Mouse (Mus musculus) c-Kit-positive CD71-positive TER-119-negative erythroid progenitor cells, embryonic 14.5 days (primary cell): Measurements from ENCODE around the gene Fbxl7.

Experiments used
- DNase-seq: peaks from one replicate; pipeline ENCODE4 v3.0.0-alpha.2; 2013; ENCODE audit warnings: low read depth

The Fbxl7 gene

DNA sequence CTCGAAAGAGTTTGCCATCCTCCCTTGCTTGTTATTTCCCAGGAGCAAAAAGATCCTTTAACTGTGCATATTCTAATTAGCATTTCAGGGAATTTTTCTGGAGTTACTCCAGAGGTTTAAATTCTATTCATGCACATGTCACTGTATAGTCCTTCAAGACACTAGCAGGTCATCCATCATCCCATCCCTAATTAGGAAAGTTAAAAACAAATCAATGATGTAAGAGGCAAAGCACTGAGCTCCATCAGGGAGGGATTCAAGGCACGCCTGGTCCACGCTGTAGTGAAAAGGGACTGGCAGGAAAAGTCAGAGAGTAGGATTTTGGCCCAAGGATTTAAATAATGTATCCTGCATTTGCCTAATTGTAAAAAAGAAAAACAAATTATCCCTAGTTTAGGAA, 202.3 kb downstream of the Fbxl7 start:
- DNase-seq = no peak

DNA sequence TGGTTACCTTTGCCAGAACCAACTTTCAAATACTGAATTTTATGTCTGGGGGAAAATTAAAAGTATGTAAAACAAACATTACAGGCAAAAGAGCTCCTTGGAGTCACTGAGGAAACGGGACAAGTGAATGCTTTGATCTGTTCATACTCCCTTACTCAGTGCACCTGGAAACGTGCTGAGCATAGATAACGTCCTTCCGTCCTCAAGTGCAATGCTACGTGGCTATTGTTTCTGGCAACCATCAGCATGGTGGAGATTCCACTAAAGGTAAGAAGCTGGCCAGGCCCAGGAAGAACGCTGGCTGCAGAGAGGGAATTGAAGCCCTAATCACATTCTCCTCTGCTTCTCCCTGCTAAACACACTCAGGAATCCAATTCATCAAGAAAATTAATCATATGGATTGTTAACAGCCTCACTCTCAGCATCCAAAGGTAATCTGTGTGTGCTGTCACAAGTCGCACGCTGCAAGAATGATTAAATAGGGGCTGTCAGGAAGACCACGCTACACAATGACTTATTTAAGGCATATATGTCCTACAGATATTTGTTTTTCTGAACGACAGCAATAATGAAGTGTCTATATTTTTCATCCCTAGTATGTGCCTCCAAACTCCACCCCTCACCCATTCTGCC, 206.8 kb downstream of the Fbxl7 start:
- DNase-seq = no peak

DNA sequence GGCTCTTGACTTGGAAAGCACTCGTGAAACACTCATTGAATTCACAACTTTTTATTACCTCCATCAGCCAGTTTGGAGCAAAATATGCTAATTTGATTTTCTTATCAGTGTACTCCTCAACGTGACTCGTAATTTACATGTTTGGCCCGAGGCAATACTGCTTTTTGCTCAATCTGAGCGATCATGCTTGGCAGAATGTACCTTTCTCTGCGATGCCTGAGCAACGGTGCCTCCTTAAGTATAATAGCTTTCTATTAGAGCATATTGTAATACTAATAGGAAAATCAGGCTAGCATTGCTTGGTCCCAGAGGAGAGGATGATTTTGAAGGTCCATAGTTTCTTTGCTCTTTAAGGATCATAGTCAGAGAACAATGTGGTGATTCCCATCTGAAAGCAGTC, 207.7 kb downstream of the Fbxl7 start:
- no peak for DNase-seq

DNA sequence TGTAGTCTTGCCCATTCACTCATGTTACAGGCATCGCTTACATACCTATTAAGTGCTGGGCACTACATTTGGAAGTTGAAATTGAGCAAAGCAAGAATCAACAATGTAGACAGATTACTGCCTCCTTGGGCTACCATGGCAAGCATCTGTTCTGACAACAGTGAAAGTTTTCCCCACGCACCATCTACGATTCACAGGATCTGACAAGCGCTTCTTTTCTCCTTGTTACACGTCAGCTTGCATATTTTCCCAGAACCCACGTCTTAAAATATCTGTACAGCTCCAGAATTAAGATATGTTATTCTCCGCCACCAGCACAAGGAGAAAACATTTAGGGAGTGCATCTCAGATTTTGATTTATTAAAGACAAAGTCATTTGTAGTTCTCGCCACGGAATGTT, 213.1 kb downstream of the Fbxl7 start:
- no peak for DNase-seq

DNA sequence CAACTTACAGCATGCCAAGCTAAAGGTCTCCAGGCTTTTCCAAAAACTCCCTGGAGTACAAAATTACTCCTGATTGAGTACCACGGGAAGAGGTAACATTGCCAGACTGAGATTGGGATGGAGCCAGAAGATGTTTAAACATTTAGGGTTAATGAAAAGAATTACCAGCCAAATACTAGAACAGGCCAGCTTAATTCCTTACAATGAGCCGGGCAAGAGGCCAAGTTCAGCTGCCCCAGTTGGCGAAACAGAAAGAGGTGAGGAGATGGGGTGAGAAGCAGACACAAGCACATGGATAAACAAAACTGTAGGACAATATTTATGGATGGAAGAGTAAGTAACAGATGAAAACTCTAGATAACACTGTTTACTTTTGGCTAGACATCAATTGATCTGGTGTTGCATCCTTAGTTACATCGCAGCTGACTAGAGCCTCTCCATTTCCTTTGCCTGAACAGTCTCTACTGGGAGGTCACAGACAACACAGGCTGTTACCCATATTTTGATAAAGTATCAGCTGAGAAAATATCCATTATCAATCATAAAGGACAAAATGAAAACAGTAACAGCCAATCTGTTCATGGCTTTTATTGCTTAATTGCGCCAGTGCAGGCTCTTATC, 222.0 kb downstream of the Fbxl7 start:
- no peak for DNase-seq

DNA sequence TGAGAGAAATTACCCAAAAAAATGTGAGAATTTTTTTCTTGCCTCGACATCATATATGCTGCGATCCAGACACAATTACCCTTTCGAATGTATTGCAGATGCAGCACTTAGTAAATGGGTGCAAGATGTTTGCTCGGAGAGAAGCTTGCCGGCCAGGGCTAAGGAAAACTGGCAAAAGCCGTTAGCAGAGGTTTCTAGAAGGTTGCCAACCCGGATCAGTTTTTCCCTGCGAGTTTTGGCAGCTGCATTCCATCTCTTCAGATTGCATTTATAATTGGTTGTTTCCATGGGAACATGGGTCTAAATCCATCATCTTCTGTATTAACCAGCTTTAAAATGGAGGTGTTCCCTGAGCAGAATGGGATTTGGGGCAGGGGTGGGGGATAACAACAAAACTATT, 240.4 kb downstream of the Fbxl7 start:
- DNase-seq = no peak

DNA sequence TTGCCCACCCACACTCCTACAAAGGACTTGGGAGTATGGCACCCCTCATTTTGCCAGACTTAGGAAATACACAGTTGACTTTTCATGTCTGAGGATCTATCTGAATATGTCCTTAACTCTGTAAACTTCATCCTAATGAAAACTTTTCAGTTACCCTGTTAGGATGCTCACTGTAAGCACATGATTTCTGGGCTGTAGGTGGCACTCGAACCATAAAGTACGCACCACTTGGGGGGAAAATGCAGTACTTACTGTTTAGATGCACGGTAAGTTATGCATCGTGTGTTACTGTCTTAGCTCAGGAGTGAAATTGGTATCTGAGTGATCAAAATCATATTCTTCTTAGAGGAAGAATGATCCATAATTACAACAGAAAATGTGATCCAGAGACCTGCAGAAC, 252.8 kb downstream of the Fbxl7 start:
- no peak for DNase-seq

DNA sequence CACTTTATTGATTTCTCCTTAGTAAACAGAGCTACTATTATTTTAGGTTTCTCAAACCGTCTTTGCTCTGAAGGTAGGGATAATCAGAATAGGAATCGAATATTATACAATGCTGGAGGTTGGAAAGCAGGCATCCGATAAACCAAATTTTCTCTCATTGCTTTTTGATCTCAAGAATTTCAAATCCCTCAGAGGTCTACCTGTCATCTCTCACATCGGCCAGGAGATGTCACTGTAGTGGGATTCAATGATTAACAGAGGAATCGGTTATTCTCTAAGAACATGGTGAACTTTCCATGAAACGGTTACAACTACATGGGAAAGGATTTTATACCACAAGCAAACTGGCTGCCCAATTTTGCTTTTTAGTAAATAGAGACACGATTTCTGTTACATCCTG, 255.7 kb downstream of the Fbxl7 start:
- DNase-seq = no peak

DNA sequence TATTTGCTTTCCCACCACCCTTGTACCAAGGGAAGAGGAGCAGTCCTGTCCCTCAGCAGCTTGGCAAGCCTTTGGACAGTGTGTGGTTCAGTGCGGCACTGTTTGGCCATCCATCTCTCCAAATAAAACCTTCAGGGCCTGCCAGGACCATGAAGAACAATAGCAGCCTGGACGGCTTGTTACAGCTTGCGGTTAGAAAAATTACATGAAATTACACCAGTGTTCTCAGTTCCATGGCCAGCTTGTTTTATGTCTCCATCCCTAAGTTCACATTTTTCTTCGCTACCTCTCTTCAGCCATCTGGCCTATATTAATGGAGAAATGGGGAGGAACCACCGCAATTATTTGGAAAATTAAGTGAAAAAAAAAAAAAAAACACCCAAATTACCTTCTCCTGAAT, 259.8 kb downstream of the Fbxl7 start:
- no peak for DNase-seq

DNA sequence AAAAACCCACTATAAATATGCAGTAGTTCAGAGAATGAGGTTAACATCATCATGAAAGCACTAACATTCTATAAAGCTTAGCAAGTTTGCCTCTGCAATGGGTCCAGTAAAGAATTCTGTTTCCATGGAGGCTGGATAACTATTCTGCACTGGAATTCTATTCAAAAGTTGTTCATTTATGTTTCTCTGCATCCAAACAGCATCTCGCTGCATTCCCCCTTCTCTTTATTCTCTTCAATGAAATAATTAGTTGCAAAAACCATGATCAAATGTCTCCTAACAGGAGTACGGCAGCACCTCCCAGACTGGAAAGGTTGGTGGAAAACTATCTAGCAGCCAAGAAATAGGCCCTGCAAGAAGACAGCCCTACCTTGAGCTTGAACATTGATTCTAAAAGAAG, 267.2 kb downstream of the Fbxl7 start:
- DNase-seq = no peak

DNA sequence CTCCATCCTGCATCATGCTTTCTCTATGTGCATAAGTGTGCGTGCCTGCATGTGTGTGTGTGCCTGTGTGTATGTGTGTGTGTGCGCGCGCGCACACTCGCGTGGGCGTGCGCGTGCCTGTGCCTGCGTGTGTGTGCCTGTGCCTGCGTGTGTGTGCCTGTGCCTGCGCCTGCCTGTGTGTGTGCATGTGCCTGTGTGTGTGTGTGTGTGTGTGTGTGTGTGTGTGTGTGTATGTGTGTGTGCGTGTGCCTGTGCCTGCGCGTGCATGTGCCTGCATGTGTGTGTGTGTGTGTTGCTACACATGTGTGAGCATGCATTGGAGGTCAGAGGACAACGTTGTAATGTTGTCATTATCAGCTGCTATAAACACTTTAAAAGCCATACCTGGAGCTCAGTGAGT, 272.1 kb downstream of the Fbxl7 start:
- DNase-seq = no peak

DNA sequence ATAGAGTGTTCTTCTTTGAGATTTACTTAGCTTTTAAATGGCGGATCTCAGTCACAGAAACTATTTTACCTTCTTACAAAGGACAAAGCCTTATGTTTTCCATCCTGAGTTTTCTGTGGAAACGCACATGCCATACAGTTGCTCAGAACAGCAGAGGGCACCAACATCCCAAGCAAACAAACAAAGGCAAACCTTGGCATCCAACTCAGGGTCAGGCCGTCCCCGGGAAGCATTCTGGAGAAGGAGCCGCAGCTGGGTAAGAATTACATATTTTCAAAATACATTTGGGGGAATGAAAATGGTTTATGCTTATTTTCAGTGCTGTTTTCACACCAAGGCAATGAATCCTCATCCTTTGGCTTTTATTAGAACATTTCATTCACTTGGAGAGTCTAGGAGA, 275.1 kb downstream of the Fbxl7 start:
- DNase-seq = no peak

DNA sequence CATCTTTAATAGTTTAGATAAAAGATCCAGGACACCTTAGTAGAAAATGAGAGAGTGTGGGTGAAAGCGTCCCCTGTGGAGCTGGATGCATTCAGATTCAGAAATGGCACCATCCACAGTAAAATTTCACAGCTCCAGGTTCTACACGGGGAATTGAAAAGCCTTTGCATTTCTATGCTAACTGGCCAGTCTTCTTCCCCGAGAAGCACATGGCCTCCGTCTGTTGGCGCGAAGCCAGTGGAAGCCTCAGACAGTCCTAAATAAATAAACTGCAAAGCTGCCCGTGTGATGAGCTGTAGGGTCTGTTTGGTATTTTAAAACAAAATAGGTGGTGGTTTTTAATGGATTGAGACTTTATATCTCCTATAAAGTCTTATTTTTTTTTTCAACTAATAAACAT, 276.2 kb downstream of the Fbxl7 start:
- DNase-seq = no peak

DNA sequence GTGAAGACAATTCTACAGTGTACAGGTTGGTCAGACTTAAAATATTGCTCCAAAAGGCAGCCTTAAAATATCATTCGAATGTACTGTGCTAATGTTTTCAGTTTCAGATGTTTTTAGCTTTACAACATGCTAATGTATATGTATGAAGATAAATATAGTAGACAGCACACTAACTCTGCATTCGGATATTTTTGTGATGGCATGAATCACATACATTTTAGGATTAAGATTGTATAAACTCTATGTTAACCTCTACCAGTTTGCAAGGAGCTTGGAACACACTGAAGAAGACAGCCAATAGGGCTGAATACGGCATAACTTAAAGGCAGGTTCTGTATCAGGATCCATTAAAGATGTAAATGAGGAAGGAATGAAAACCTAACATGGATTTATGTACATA, 299.1 kb downstream of the Fbxl7 start:
- DNase-seq = no peak

DNA sequence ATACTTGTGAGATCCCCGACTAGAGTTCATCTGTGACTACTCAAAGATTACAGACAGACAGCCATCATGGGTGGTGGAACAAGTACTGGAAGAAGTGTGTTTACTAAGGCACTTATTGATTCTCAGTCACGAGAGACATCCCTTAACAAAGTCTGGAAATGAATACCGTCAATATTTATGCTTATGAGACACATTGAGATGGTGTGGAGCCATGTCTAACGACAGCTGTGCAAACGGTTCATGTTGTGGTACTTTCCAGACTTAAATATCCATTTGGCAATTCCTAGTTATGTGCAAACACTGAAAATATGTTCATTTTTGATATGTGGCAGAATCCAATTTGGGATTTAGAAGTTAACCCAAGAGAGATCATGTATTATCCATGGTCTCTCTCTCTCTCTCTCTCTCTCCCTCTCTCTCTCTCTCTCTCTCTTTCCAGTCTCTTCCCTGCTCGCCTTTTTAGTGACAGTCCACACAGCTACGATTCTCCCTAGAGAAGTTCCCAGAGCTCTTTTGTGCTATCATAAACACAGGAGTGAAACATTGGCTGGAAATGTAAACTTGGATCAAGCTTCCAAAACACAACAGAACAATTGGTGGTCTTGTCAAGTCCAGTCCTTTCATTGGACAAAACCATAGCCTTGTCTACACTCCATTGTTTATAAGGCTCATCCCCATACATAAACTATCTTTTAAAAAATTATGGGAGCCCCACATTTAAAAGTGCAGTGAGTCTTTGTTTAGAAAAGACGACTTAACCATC, 315.3 kb downstream of the Fbxl7 start:
- no peak for DNase-seq

DNA sequence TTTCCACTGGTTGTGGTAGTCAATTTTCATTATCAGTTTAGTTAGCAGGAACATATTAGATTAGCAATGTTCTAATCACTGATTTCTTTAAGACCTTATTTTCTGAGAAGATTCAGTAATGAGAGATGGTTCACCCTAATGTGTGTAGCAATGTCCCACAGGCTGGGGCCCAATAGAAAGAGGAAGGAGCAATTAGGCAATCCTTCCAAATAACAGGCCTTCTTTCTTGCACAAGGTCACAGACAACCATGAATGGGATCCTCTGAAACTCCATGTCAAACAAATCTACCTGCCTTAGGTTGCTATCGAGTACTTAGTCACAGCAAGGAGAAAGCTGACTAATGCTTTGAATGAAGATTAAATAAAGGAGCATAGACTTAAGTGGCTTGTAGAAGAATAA, 316.9 kb downstream of the Fbxl7 start:
- no peak for DNase-seq

DNA sequence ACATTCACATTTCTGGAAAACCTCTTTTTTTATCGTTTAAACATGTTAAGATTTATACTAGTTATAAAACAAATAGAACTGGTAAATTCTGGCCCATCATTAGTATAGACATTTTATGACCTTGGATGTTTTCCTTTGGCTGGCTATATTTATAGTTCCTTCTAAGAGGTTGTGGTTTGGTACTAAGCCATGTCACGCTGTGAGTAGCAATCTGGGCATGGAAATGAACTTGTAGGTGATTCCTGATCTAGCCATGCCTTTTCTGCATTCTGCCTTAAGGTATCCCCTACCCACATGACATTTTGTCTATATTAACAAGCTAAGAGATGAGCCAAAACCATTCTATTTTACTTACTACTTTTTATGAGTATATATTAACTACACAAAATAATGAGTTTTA, 329.3 kb downstream of the Fbxl7 start:
- DNase-seq = no peak

DNA sequence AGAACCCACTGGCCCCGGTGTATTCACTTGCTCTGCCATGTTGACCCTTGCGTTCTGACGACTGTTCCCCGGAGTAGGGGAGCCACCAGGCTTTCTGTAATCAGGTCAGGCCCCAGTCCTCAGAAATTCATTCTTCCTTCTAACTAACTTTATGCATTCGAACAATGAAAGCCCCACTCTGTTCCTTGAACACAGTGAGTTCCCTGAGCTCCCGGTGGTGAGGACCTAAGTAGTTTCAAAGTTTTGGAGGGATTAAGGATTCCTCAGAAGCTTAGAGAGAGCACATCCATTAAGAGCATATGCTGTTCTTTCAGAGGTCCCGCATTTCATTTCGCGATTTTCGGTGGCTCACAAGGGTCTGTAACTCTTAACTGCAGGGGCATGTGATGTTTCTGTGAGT, 341.8 kb downstream of the Fbxl7 start:
- no peak for DNase-seq

DNA sequence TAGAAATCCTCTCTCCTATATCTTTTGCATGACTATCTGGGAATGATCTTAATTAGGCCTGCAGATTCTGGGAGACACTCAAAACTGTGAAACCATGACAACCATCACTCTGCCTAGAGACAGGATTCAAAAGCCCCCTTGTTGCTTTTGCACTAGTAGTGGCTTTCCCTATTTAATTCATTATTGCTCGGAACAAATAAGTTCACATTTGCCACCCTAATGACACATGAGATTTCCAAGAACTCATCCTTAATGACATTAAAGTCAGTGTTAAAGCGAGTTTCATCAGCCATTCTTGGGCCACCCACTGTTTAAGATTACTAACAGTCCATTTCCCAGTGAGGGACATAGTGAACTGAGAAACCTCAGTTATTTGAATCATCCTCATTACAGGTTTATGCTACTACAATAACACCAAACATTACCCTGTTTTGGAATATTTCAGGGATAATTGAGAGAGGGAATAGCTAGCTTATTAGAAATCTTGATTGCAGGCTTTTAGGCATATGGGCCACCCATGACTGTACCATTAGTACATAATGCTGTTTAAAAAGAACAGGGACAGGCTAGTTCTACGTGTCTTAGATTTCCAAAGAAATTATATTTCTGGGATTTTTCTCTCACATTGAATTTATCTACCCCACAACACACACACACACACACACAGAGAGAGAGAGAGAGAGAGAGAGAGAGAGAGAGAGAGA, 361.2 kb downstream of the Fbxl7 start:
- DNase-seq = no peak

DNA sequence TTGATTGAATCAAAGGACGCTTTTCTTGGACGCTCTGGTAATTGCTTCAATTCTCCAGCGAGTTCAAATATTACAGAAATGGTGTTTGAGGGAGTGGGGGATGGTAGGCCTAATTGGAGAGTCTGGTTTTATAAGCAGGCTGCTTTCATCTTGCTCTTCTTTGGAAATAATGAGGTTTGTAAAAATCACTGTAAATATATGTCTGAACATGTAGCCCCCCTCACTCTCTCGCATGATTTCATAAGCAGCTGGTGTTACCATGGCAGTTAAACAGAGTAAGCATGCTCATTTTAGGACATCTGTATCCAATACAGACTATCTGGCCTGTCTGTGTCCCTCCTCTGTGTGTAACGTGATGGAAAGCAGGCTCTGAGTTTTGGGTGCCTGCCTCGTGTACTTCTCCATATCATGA, 376.2 kb downstream of the Fbxl7 start:
- DNase-seq = no peak

DNA sequence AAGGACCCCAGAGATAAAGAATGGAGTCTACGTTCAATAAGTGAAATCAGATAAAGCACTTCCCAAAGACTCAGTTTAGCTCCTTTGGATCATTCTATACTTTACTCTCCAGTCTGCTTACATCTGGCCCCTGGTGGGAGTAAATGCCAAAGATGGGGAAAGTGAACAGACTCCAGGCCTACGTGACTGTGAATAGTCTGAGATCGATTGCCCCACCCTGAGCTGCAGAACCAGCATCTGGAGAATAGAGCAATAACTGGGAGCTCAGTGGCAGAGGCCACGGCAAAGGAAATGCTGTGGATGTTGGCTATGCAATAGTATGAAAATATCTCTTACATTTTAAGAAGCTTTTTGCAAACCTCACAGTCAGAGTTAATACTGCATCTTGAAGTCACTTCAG, 394.4 kb downstream of the Fbxl7 start:
- DNase-seq = no peak
